Mouse (Mus musculus): ENCODE results near the gene Olfr787. TPM values are rescaled to one million over a fixed set of nuclear protein-coding genes. Genes with fewer than 3 reads are reported as not detected.

Gene Olfr787
- total RNA-seq (2022) = not detected

- DNase-seq = no peak
These were observed at the start of gene Olfr787 for GRCm38 (mm10) chr10:129461562-129461961. Olfr787 (plus strand) TSS chr10:129461862.

- DNase-seq = no peak
These were observed 34.7 kb upstream of the Olfr787 start, which contains the start of gene Olfr786 for GRCm38 (mm10) chr10:129427006-129427405. Olfr786 (plus strand) TSS chr10:129427306.

GRCm38 (mm10) chr10:129470698-129471097 is 9.0 kb downstream of the Olfr787 start, which contains the start of gene Olfr788:
Olfr788 (plus strand) TSS chr10:129470998.
- DNase-seq = no peak

- DNase-seq = no peak
These were observed 11.6 kb downstream of the Olfr787 start for GRCm38 (mm10) chr10:129473256-129473655.

GRCm38 (mm10) chr10:129473723-129474122 is 12.1 kb downstream of the Olfr787 start:
- DNase-seq = no peak

GRCm38 (mm10) chr10:129484452-129484851 is 22.8 kb downstream of the Olfr787 start, which contains the start of gene Olfr789:
Olfr789 (plus strand) TSS chr10:129484752.
- DNase-seq = no peak

GRCm38 (mm10) chr10:129490101-129490500 is 28.4 kb downstream of the Olfr787 start:
- no peak for DNase-seq

- DNase-seq = no peak
These were observed 36.5 kb downstream of the Olfr787 start, which contains the start of gene Olfr790 for GRCm38 (mm10) chr10:129498192-129498591. Olfr790 (plus strand) TSS chr10:129498492.

Other genes starting within 250 kb of the Olfr787 start
- gene Olfr774, start 225.7 kb upstream of the Olfr787 start, total RNA-seq (2022) = not detected
- under 1 TPM in 1 of 4 experiments, not detected in 3; 0.08 TPM for gene Olfr775, start 213.4 kb upstream of the Olfr787 start, total RNA-seq (2022)
- not detected for gene Olfr776, start 202.7 kb upstream of the Olfr787 start, total RNA-seq (2022)
- gene Olfr777, start 190.4 kb upstream of the Olfr787 start, total RNA-seq (2022) = not detected
- not detected for gene Olfr780, start 143.7 kb upstream of the Olfr787 start, total RNA-seq (2022)
- not detected for gene Olfr781, start 133.0 kb upstream of the Olfr787 start, total RNA-seq (2022)
- gene Olfr782, start 113.0 kb upstream of the Olfr787 start, total RNA-seq (2022) = not detected
- not detected for gene Olfr784, start 77.8 kb upstream of the Olfr787 start, total RNA-seq (2022)
- gene Olfr785, start 56.4 kb upstream of the Olfr787 start, total RNA-seq (2022) = not detected
- not detected for gene Olfr786, start 34.6 kb upstream of the Olfr787 start, total RNA-seq (2022)
- gene Olfr788, start 9.1 kb downstream of the Olfr787 start, total RNA-seq (2022) = not detected
- not detected for gene Olfr789, start 22.9 kb downstream of the Olfr787 start, total RNA-seq (2022)
- gene Olfr790, start 36.6 kb downstream of the Olfr787 start, total RNA-seq (2022) = not detected
- gene Olfr791, start 59.9 kb downstream of the Olfr787 start, total RNA-seq (2022) = not detected
- not detected for gene Olfr792, start 77.3 kb downstream of the Olfr787 start, total RNA-seq (2022)
- not detected for gene Olfr794, start 105.8 kb downstream of the Olfr787 start, total RNA-seq (2022)
- not detected for gene Olfr796, start 150.7 kb downstream of the Olfr787 start, total RNA-seq (2022)
- gene Olfr798, start 166.1 kb downstream of the Olfr787 start, total RNA-seq (2022) = not detected
- not detected for gene Olfr799, start 175.6 kb downstream of the Olfr787 start, total RNA-seq (2022)
- not detected for gene Olfr800, start 195.8 kb downstream of the Olfr787 start, total RNA-seq (2022)
- not detected for gene Olfr801, start 212.0 kb downstream of the Olfr787 start, total RNA-seq (2022)
- gene Olfr802, start 226.3 kb downstream of the Olfr787 start, total RNA-seq (2022) = not detected
- not detected for gene Olfr803, start 232.4 kb downstream of the Olfr787 start, total RNA-seq (2022)
- gene Olfr804, start 241.3 kb downstream of the Olfr787 start, total RNA-seq (2022) = not detected

Measured in adrenal gland, adult 8-10 months (tissue).